Mouse (Mus musculus): ENCODE measurements around the gene Ctsd. TPM values are rescaled to one million over a fixed set of nuclear protein-coding genes. Genes with fewer than 3 reads are reported as not detected.
A peak's percentile ranks its signal among the peaks of the same experiment; 100 is the strongest.
"Not testable (repeated sequence)": the region's sequence is repeated elsewhere in the genome, so short reads cannot be mapped to it uniquely, and the experiment has no call there.

The Ctsd gene
- total RNA-seq, 1 experiment from 2014 or later, result 408 TPM

- ATAC-seq (ENCODE audit: extremely low read depth, insufficient number of reproducible peaks, low FRiP score, poor library complexity, severe bottlenecking), result no peak
Measured at GRCm38 (mm10) chr7:142349308-142349961, 38.4 kb downstream of the Ctsd start.

GRCm38 (mm10) chr7:142347542-142347941 is 40.3 kb downstream of the Ctsd start:
- no peak for ATAC-seq (ENCODE audit: extremely low read depth, insufficient number of reproducible peaks, low FRiP score, poor library complexity, severe bottlenecking)

GRCm38 (mm10) chr7:142342247-142342640 is 45.6 kb downstream of the Ctsd start:
- no peak for ATAC-seq (ENCODE audit: extremely low read depth, insufficient number of reproducible peaks, low FRiP score, poor library complexity, severe bottlenecking)

- no peak for ATAC-seq (ENCODE audit: extremely low read depth, insufficient number of reproducible peaks, low FRiP score, poor library complexity, severe bottlenecking)
Measured at GRCm38 (mm10) chr7:142341564-142342246, 46.1 kb downstream of the Ctsd start.

GRCm38 (mm10) chr7:142340269-142340970 is 47.4 kb downstream of the Ctsd start:
- ATAC-seq (ENCODE audit: extremely low read depth, insufficient number of reproducible peaks, low FRiP score, poor library complexity, severe bottlenecking), result peak; percentile 97

GRCm38 (mm10) chr7:142335151-142335550 is 52.7 kb downstream of the Ctsd start:
- ATAC-seq (ENCODE audit: extremely low read depth, insufficient number of reproducible peaks, low FRiP score, poor library complexity, severe bottlenecking), result no peak

GRCm38 (mm10) chr7:142334246-142334645 is 53.6 kb downstream of the Ctsd start:
- peak; percentile 77 for ATAC-seq (ENCODE audit: extremely low read depth, insufficient number of reproducible peaks, low FRiP score, poor library complexity, severe bottlenecking)

GRCm38 (mm10) chr7:142332741-142333140 is 55.1 kb downstream of the Ctsd start:
- ATAC-seq (ENCODE audit: extremely low read depth, insufficient number of reproducible peaks, low FRiP score, poor library complexity, severe bottlenecking), result not testable (repeated sequence)

GRCm38 (mm10) chr7:142331281-142331680 is 56.6 kb downstream of the Ctsd start:
- ATAC-seq (ENCODE audit: extremely low read depth, insufficient number of reproducible peaks, low FRiP score, poor library complexity, severe bottlenecking), result no peak

GRCm38 (mm10) chr7:142330271-142330724 is 57.5 kb downstream of the Ctsd start:
- ATAC-seq (ENCODE audit: extremely low read depth, insufficient number of reproducible peaks, low FRiP score, poor library complexity, severe bottlenecking), result no peak

GRCm38 (mm10) chr7:142328507-142328906 is 59.3 kb downstream of the Ctsd start:
- ATAC-seq (ENCODE audit: extremely low read depth, insufficient number of reproducible peaks, low FRiP score, poor library complexity, severe bottlenecking), result no peak

GRCm38 (mm10) chr7:142326714-142327445 is 61.0 kb downstream of the Ctsd start:
- no peak for ATAC-seq (ENCODE audit: extremely low read depth, insufficient number of reproducible peaks, low FRiP score, poor library complexity, severe bottlenecking)

Other genes starting within 250 kb of the Ctsd start
- gene Gm45337, start 243.4 kb downstream of the Ctsd start, total RNA-seq (2017), result not detected in 2 replicates
- not detected in 2 replicates for gene Gm29735, start 230.9 kb downstream of the Ctsd start, total RNA-seq (2017)
- gene Gm4553, start 222.3 kb downstream of the Ctsd start, total RNA-seq (2017), result not detected in 2 replicates
- not detected in 2 replicates for gene Krtap5-2, start 212.0 kb downstream of the Ctsd start, total RNA-seq (2017)
- gene Gm10153, start 197.6 kb downstream of the Ctsd start, total RNA-seq (2017), result not detected in 2 replicates
- not detected in 2 replicates for gene Krtap5-3, start 186.7 kb downstream of the Ctsd start, total RNA-seq (2017)
- gene Gm7579, start 176.2 kb downstream of the Ctsd start, total RNA-seq (2017), result not detected in 2 replicates
- not detected in 2 replicates for gene Krtap5-5, start 158.1 kb downstream of the Ctsd start, total RNA-seq (2017)
- not detected in 2 replicates for gene Gm40460, start 147.0 kb downstream of the Ctsd start, total RNA-seq (2017)
- gene Gm2431, start 129.7 kb downstream of the Ctsd start, total RNA-seq (2017), result not detected in 2 replicates
- gene Gm4559, start 113.7 kb downstream of the Ctsd start, total RNA-seq (2017), result not detected in 2 replicates
- gene Krtap5-1, start 90.9 kb downstream of the Ctsd start, total RNA-seq (2017), result not detected in 2 replicates
- gene Krtap5-4, start 84.5 kb downstream of the Ctsd start, total RNA-seq (2017), result not detected in 2 replicates
- 0.81 and 0.86 TPM in 2 replicates for gene Ifitm10, start 14.3 kb downstream of the Ctsd start, total RNA-seq (2017)
- gene Gm49369, start 5.4 kb downstream of the Ctsd start, total RNA-seq (2017), result 494 and 495 TPM in 2 replicates
- gene Syt8, start 46.8 kb upstream of the Ctsd start, total RNA-seq (2017), result 1.4 and 3.2 TPM in 2 replicates
- gene Tnni2, start 53.8 kb upstream of the Ctsd start, total RNA-seq (2017), result 18.2 and 31.9 TPM in 2 replicates
- 1,761 and 1,798 TPM in 2 replicates for gene Lsp1, start 72.8 kb upstream of the Ctsd start, total RNA-seq (2017)
- 20.0 and 20.4 TPM in 2 replicates for gene Tnnt3, start 110.8 kb upstream of the Ctsd start, total RNA-seq (2017)
- gene Mrpl23, start 144.6 kb upstream of the Ctsd start, total RNA-seq (2017), result 9.3 and 11.5 TPM in 2 replicates

All from neutrophil, adult 5-6 weeks (primary cell).